Mouse (Mus musculus): ENCODE results near the gene Patj.

The Patj gene

GRCm38 (mm10) chr4:98449564-98450263 is 54.1 kb downstream of the Patj start:
- DNase-seq = no peak

- DNase-seq = no peak
Observed at GRCm38 (mm10) chr4:98450308-98450707, 54.7 kb downstream of the Patj start.

- no peak for DNase-seq
Observed at GRCm38 (mm10) chr4:98450829-98451228, 55.2 kb downstream of the Patj start.

- DNase-seq = no peak
Observed at GRCm38 (mm10) chr4:98451259-98451658, 55.7 kb downstream of the Patj start.

GRCm38 (mm10) chr4:98452725-98453124 is 57.1 kb downstream of the Patj start:
- no peak for DNase-seq

DNA sequence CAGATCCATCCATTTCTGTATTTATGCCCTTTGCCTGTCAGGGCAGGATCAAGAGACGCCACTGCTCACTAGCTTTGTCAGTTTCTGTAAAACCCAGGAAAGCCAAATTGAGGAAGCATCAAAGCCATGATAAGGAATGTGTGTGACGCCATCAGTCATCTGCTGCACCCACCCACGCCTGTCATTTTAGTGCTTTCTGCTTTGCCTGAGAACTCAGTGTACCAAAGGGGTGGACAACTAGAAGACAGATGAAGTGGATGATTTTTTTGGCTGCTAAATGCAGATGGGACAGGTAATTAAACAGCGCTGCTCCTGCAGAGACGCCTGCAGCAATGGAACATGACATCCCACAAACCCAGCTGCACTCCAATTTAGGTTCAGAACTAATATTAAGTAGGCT is 57.6 kb downstream of the Patj start:
- DNase-seq = no peak

DNA sequence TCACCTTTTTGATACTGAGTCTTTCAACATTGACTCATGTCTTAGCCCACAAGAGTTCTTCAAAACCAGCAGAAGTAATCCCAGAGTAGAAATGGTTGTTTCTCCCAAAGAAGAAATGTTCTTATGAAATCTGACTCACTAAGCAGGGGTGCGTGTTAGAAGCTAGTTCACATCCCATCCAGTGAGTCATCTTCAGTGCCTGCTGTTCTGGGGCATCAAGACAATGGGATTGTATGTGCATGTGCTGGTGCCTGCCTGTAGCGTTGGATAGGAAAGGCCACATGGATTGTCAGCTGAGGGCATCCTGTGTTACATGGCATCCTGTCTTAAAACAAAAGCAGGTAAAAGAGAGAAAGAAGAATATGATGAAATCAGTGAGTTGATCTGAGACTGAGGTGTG is 59.8 kb downstream of the Patj start:
- no peak for DNase-seq

DNA sequence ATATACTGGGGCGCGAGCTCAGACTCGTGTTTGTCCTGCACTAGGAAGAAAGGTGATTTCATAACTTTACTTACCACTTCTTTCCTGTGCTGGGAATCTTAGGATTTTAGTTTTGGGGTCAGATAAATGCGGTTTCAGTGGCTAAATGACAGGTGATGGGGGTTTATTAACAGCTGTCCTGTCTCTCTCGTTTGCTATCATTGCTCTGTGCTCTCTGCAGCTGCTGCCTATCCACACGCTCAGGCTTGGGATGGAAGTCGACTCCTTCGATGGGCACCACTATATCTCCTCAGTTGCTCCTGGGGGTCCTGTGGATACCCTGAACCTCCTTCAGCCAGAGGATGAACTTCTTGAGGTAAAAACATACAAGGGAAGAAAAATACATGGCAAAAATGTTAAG is 60.3 kb downstream of the Patj start:
- no peak for DNase-seq

GRCm38 (mm10) chr4:98461804-98462341 is 66.3 kb downstream of the Patj start:
- DNase-seq = no peak

- no peak for DNase-seq
Observed at GRCm38 (mm10) chr4:98465476-98465875, 69.9 kb downstream of the Patj start.

DNA sequence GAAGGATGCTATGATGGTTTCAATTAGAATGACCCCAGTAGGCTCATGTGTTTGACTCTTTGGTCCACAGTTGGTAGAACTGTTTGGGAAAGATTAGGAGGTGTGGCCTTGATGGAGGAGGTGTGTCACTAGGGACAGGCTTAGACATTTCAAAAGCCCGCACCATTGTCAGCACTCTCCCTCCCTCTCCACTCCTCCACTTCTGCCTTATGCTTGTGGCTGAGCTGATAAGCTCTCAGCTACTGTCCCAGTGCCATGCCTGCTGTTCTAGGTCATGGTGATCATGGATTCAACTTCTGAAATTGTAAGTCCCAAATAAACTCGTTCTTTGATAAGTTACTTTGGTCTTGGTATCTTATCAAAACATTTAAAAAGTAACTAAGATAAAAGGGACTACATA is 70.3 kb downstream of the Patj start:
- no peak for DNase-seq

DNA sequence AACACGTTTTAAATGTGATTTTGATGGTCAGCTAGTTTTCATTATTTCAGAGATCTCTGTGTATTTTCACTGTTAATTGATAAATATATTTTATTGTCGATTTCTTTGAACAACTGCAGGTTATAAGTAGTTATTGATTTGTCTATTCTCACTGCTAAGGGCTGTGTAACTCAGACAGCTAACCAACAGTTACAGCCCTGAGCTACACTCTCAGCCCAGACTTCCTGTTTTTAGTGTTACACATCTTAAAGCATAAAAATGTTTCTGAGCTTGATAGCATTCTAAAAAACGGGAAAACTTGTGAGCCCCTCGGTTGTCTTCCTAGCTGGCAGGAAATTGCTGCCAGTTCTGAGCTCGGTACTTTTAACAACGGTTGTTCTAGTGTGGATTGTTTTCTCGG is 75.8 kb downstream of the Patj start:
- no peak for DNase-seq

GRCm38 (mm10) chr4:98473491-98473890 is 77.9 kb downstream of the Patj start:
- DNase-seq = peak; percentile 17

- no peak for DNase-seq
Observed at GRCm38 (mm10) chr4:98478005-98478404, 82.4 kb downstream of the Patj start.

DNA sequence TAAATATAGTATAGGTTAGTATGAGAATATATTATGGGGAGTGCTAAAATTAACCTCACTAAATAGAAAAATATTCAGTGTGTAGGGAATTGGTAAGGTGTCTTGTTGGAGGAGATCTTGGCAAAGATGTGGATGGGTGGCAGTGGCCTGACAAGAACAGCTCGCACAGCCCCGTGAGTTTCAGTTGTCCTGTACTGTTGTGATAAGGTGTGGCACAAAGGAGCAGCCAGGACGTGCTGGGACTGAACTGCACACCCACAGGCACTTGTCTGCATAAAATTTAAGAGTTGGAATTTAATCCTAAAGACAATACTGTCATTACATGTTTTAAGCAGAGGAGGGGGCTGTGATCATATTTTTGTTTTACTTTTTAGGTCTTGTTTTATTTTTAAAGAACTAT is 90.9 kb downstream of the Patj start:
- DNase-seq = no peak

GRCm38 (mm10) chr4:98486901-98487300 is 91.3 kb downstream of the Patj start:
- DNase-seq = no peak

DNA sequence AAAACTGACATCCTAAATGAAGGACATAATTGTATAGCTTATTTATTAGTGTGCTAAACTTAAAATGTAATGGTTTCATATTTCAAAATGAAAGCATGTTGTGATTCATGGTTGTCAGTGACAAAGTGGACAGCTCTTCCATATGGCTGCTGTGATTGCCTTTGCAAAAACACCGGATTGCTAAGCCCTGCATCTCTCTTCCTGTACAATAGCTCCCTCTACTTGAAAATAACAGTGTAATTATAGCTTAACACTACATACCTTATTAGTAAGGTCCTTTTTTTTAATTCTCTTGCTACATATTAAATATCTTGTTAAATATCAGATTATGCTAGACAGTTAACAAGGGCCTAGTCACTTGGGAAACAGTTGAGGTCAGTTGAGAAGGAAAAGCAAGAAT is 93.8 kb downstream of the Patj start:
- no peak for DNase-seq

GRCm38 (mm10) chr4:98498341-98498740 is 102.8 kb downstream of the Patj start:
- no peak for DNase-seq

- DNase-seq = no peak
Observed at GRCm38 (mm10) chr4:98500182-98500581, 104.6 kb downstream of the Patj start.

DNA sequence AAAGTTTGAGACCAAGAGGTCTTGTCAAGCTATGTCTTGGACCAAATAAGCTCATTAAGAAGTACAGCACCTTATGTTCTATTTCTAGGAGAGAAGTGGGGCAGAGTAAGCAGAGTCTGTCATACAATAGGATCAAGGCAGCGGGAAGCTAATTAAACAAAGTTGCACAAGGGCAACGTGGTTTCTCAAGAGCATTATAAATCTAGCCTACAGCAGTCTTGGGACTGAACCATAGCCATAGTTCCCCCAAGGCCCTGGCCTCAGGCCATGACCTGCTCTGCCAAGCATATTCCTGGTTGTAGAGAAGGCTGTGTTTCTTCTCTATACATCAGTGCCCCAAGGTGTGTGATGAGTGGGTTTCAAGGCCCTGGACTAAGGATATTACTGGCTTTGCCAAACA is 105.3 kb downstream of the Patj start:
- no peak for DNase-seq

GRCm38 (mm10) chr4:98504743-98505142 is 109.2 kb downstream of the Patj start:
- DNase-seq = no peak

- DNase-seq = no peak
Observed at GRCm38 (mm10) chr4:98508471-98509271, 113.1 kb downstream of the Patj start.

DNA sequence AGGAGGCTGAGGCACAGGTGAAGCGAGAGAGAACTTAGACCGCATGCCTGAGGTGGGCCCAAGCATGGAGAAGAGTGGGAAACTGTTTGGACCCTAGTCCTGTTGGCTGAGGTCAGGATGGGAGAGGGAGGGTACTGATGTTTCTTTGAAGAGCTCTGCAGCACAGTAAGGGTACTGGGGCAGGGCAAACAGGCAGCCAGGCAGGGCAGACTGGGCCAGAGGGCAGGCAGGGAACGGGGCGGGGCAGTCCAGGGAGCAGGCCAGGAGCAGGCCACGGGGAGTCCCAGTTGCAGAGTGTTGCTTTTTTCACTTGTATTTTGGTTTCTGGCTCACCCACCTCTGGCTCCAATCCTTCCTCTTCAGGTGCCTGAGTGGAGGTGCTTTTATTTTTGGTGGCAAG is 114.4 kb downstream of the Patj start:
- DNase-seq = no peak

DNA sequence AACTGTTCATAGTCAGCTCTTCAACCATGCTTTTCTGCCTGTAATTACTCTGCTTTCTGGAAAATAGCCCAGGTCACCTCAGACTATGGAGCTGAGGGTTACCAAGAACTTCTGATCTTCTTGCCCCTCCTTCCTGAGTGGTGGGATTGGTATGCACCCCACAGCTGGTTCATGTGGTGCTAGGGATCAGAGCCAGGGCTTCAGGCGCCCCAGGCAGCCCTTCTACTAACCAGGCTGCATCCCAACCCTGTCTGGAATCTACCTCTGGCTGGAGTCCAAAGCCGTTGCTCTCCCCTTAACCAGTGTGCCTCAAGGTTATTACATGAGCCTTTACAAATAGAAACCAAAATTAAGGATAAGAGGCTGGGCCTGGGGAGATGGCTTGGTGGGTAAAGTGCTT is 115.7 kb downstream of the Patj start:
- no peak for DNase-seq

Data from cerebellum, adult 11 months (tissue).